Mouse (Mus musculus): Measurements from ENCODE around the gene Coro1a.
"Not testable (repeated sequence)": the region's sequence is repeated elsewhere in the genome, so short reads cannot be mapped to it uniquely, and the experiment has no call there.

The Coro1a gene

GRCm38 (mm10) chr7:126689021-126689420 is 18.6 kb downstream of the Coro1a start:
- no peak for DNase-seq (ENCODE audit: low read depth, low spot score)

DNA sequence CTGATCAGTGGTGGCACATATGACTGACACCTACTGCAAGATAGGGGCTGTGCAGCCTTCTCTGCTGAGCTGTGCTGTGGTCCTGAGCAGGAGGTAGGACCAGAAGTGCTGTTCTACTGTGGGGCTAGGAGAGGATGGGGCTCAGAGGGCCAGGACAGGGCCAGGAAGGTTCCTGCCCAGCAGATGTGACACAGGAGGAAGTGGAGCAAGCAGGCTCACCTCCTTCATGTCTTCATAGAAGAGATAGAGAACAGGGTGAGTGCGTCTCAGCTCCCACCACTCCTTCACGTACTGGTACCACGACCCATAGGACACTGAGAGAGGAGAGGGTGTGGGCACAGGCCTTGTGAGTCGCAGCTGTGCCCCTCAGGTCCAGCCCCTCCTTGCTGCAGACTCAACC is 19.4 kb downstream of the Coro1a start:
- not testable (repeated sequence) for DNase-seq (ENCODE audit: low read depth, low spot score)

GRCm38 (mm10) chr7:126681221-126681620 is 26.4 kb downstream of the Coro1a start:
- no peak for DNase-seq (ENCODE audit: low read depth, low spot score)

DNA sequence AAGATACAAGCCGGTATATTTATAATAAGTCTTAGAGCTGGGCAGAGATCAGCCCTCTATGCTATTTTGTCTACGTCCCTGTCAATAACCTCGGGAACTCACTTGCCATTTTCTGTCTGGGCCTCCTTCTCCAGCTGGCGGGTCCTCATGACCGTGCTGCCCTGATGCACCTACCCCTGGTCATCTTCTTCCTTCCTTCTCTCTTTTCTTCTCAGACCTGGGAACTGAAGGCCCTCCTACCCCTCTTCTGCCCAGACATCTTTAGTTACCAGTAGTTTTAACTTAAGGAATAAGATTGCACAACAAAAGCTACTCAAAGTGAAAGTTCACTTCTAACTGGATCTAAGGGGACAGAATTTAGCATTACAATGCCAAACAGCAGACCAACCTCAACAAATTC is 27.9 kb downstream of the Coro1a start:
- no peak for DNase-seq (ENCODE audit: low read depth, low spot score)

DNA sequence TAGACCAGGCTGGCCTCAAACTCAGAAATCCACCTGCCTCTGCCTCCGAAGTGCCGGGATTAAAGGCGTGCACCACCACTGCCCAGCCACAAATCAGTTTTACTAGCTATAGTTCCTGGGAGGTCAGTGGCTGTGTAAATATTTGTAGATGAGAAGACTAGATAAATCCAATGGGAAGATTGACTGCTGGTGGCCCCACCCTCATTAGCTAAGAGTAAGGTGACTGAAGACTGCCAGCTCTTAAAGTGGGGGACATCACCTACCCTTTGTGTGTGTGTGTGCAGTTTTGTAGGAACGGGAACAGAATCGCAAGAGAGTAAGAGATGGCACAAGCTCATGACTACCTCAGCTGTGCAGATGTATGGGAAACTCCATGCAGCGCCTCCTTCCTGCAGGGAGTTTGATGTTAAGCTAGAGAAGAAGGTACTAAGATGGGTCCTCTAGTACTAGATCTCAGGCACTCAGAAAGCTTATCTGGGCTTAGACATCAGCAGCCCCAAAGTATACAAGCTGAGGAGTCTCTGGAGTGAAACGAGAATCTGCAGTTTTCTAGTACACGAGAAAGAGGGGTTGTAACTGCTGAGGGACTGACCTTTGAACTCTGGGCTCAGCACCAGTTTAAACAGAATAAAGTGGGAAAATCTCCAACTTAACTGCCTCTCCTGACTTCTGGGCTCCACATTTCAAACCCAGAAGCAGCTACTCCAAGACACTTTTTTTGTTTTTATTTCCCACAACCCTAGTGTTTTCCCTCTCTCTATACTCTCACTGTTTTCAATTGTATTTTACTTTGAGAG is 28.8 kb downstream of the Coro1a start:
- DNase-seq (ENCODE audit: low read depth, low spot score), result no peak

DNA sequence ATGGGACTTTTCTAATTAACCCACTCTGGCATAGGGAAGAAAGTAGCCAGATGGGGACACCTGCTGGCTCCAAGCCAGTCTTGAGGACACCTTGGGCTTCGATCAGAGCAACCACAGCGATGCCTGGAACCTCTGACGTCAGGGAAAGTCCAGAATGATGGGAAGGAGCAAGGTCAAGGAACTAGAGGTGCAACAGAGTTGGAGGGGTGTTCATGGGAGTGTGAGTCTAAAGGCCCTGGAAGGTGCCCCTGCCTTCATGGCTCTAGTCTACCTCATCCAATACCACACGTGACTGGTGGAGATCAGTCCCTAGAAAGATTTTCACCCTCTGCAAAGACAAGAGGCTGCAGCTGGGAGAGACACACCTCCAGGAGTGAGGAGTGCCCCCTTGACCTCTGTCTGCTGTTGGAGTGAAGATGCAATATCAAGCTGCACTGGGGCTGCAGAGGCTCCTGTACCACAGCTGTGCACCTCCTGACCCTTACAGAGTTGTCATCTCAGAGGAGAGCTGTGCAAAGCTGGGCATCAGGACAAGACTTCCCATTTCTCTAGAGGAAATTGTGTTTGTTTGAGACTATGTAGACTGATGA is 30.9 kb downstream of the Coro1a start:
- no peak for DNase-seq (ENCODE audit: low read depth, low spot score)

DNA sequence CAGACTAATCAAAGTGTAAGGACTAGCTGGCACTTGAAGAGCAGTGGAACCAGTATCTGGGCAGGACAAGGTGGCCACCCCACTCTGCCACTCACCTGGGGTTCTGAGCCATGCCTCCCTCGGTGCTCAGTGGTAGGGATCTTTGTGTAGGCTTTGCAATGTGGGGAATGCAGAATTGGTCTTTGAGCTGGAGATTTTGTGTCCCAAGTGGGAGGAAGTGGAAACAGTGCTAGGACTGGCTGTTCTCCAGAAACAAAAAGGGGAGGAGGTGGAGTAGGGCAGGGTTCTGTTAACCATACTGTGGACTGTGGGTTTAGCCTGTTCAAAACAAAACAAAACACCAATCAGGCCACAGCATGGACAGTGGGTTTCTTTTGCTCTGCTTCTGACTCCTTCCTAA is 31.4 kb downstream of the Coro1a start, which contains the start of gene Sult1a1:
TSS of gene Sult1a1 (minus strand) at position 226 of the 400 bp plus-strand sequence.
- DNase-seq (ENCODE audit: low read depth, low spot score), result no peak

- DNase-seq (ENCODE audit: low read depth, low spot score), result no peak
Observed at GRCm38 (mm10) chr7:126675104-126675503, 32.5 kb downstream of the Coro1a start.

- no peak for DNase-seq (ENCODE audit: low read depth, low spot score)
Observed at GRCm38 (mm10) chr7:126672111-126672510, 35.5 kb downstream of the Coro1a start.

GRCm38 (mm10) chr7:126670152-126670551 is 37.4 kb downstream of the Coro1a start:
- DNase-seq (ENCODE audit: low read depth, low spot score), result no peak

DNA sequence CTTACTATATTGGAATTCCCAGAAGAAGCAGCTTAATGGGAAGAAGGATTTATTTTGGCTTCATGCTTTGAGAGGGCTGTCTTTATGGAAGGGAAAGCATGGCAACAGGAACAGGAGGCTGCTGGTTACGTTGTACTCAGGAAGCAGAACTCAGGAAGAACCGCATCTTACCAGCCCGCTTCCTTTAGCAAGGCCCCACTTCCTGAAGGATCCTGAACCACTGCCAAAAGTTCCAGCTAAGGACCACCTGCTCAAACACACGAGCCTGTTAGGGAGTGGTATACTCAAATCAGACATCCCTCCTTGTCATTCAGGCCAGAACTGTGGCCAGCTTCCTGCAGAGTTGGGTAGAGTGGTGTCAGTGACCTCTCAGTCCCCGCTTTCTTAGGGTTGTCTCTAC is 39.1 kb downstream of the Coro1a start:
- DNase-seq (ENCODE audit: low read depth, low spot score), result no peak

DNA sequence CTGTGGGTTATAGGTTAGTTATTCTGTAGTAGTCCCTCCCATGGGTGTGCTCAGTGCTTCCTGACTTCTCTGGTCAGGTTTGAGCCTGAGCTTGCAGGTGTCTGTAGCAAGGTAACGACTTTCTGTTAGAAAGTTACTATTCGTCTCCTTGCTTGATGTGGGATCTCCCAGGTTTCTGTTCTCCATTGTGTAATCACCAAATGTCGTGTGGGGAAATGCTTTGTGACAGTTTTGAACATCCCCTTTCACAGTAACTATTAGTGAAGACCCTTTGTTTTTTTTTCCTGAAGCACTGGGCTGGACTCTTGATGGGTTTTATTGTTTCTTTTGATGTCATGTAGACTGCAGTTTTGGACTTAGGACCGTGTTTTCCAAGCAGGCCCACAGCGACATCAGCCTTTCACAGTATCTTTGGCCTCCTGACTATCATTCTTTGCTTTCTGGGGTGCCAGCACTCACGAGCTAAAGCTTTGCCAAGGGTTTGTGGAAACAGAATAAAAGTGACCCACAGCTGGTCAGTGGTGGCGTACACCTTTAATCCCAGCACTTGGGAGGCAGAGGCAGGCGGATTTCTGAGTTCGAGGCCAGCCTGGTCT is 40.0 kb downstream of the Coro1a start:
- DNase-seq (ENCODE audit: low read depth, low spot score), result no peak

GRCm38 (mm10) chr7:126665269-126665668 is 42.3 kb downstream of the Coro1a start:
- DNase-seq (ENCODE audit: low read depth, low spot score), result no peak

- DNase-seq (ENCODE audit: low read depth, low spot score), result peak; percentile 13
Observed at GRCm38 (mm10) chr7:126663646-126664045, 43.9 kb downstream of the Coro1a start.

DNA sequence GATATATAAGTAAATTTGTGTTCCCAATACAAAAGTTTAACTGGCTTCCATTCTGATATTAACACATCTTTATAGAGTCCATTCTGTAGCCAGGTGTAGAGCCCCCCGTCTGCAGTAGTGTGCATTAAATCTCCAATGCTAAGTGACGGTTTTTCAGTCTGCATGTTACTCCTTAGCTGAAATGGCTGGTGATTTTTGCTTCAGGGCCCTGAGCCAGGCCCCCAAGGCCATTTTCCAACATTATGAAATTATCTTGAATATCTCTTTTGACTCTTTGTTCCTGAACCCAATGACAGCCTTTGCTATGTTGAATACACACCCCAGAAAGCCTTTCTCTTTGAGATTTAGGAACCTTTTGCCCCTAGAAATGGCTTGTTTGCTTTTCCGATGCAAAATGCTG is 47.8 kb downstream of the Coro1a start:
- no peak for DNase-seq (ENCODE audit: low read depth, low spot score)

- no peak for DNase-seq (ENCODE audit: low read depth, low spot score)
Observed at GRCm38 (mm10) chr7:126657522-126657921, 50.1 kb downstream of the Coro1a start.

GRCm38 (mm10) chr7:126655695-126656094 is 51.9 kb downstream of the Coro1a start:
- DNase-seq (ENCODE audit: low read depth, low spot score), result no peak

- no peak for DNase-seq (ENCODE audit: low read depth, low spot score)
Observed at GRCm38 (mm10) chr7:126653991-126654390, 53.6 kb downstream of the Coro1a start.

DNA sequence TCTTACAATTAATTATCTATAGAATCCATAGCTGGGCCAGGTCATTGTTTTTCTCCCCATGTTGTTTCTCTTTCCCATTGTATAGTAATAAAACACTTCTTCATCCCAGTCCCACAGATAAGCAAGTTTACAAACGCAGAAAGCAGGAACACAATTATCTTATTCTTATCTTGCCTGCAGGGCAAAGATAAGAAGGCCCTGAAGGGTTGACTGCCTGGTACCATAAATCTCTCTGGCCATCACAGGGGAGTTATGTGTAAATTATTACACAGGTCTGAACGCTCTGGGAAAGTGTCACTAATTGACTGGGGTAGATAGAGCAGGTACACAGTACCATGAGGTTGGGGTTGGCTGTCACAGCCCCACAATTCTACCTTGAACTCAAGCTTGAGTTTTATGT is 56.7 kb downstream of the Coro1a start:
- DNase-seq (ENCODE audit: low read depth, low spot score), result no peak
